Mouse (Mus musculus): Measurements from ENCODE around the gene Milr1. TPM values are rescaled to one million over a fixed set of nuclear protein-coding genes. Genes with fewer than 3 reads are reported as not detected.

The Milr1 gene
- polyA plus RNA-seq, 2 experiments, result 2.2 to 3.0 TPM

DNA sequence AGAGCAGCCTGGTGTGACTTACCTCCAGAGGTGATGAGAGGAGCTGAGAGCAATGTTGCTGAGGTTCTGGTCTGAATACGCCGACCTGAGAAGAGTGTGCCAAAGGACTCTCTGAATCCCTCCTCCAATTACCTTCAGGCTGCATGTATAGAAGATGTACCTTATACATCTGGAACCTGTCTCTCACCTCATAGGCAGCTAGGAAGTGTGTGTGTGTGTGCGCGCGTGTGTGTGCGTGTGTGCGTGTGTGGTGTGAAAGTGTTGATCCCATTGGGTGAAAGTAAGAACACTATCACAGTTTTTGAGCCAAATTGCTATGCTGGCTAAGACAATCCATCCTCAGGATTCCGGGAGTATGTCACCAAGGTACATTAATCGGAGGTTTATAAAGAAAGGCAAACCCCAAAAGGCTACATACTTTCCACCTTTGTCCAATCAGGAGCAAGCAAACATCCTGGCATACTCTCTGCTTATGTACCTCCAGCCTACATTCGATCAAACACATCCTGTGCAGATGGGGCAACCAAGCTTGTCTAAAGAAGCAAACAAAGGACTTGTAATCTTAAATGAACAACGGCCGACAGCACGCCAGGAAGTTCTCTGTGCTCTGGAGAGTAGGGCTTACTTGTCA lies 790 bp upstream of the Milr1 start, which contains the start of gene Pecam1:
Pecam1 (minus strand) TSS at position 508 of the 631 bp plus-strand sequence.
- Histone ChIP-seq H3K4me1 (replicated peaks; ENCODE audit: control insufficient read depth in 2 of 2, insufficient read depth in 2 of 2, low read length in 1 of 2) (peaks cover 0 to 9% of the 10 kb centered on the region in 2 experiments; a peak in 2 of 4 replicates), H3K9me3 (ENCODE audit: control insufficient read depth, low read length) (no peaks in the 10 kb centered on the region), H3K4me2 (ENCODE audit: low read depth) (peak within 1 kb of the TSS; percentile 31; the same call in 1 of the 2 replicates), H3K4me3 (ENCODE audit: insufficient read depth in 1 of 2, low read depth in 2 of 2, low read length in 2 of 2) (peak within 1 kb of the TSS in 1 of 2 experiments; percentile 35; a peak in 2 of 4 replicates), H3K27me3 (ENCODE audit: control insufficient read depth, insufficient read depth, low read length) (no peaks in the 10 kb centered on the region; the same call in 1 of the 2 replicates), H3K27ac (no peak within 1 kb of the TSS), H3K36me3 (replicated peaks; ENCODE audit: control insufficient read depth, insufficient read depth, low read depth) (no peaks in the 10 kb centered on the region), H3K9ac (replicated peaks) (no peak within 1 kb of the TSS)
- 44% methylated on average over 13 of the region's 13 CpGs for WGBS (ENCODE audit: insufficient replicate concordance)
- ATAC-seq (ENCODE audit: insufficient read depth) (no peak), DNase-seq (ENCODE audit: low read depth in 3 of 3, low spot score in 3 of 3) (no peak)
- TF ChIP-seq CTCF (IDR thresholded peaks at IDR 0.05; ENCODE audit: low read depth), result no peak
- no peak for TF ChIP-seq EP300 (IDR thresholded peaks at IDR 0.05; ENCODE audit: low read depth)

DNA sequence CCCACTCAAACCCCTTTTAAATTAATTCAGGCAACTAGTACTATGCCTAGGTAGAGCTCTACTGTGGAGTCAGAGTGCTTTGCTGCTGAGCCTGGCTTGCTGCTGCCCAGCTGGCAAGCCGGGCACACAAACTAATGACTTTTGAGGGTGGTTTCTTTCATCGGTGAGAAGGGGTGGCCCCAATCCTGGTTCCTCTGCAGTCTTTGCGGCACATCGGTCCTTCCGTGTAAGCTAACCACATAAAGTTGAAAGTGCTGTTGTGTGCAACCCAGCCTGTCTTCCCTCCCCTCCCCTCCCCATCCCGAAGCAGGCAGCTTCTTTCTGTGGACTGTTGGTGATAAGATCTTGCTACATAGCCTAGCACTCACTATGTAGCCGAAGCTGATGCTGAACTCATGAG lies 1.1 kb downstream of the Milr1 start:
- Histone ChIP-seq H3K36me3 (replicated peaks; ENCODE audit: control insufficient read depth, insufficient read depth, low read depth) (no peaks in the 10 kb centered on the region), H3K4me1 (replicated peaks; ENCODE audit: control insufficient read depth in 2 of 2, insufficient read depth in 2 of 2, low read length in 1 of 2) (peaks cover 0 to 9% of the 10 kb centered on the region in 2 experiments; a peak in 2 of 4 replicates), H3K27ac (no peak overlapping the region), H3K9me3 (ENCODE audit: control insufficient read depth, low read length) (no peaks in the 10 kb centered on the region), H3K9ac (replicated peaks) (no peak overlapping the region), H3K4me3 (ENCODE audit: insufficient read depth in 1 of 2, low read depth in 2 of 2, low read length in 2 of 2) (no peak overlapping the region; a peak in 1 of 4 replicates), H3K4me2 (ENCODE audit: low read depth) (peak overlapping the region; percentile 31; the same call in 1 of the 2 replicates), H3K27me3 (ENCODE audit: control insufficient read depth, insufficient read depth, low read length) (no peaks in the 10 kb centered on the region; the same call in 1 of the 2 replicates)
- DNase-seq (ENCODE audit: low read depth in 3 of 3, low spot score in 3 of 3) (no peak), ATAC-seq (ENCODE audit: insufficient read depth) (no peak)
- 14% methylated on average over 7 of the region's 7 CpGs for WGBS (ENCODE audit: insufficient replicate concordance)
- TF ChIP-seq CTCF (IDR thresholded peaks at IDR 0.05; ENCODE audit: low read depth) (no peak), EP300 (IDR thresholded peaks at IDR 0.05; ENCODE audit: low read depth) (no peak)

DNA sequence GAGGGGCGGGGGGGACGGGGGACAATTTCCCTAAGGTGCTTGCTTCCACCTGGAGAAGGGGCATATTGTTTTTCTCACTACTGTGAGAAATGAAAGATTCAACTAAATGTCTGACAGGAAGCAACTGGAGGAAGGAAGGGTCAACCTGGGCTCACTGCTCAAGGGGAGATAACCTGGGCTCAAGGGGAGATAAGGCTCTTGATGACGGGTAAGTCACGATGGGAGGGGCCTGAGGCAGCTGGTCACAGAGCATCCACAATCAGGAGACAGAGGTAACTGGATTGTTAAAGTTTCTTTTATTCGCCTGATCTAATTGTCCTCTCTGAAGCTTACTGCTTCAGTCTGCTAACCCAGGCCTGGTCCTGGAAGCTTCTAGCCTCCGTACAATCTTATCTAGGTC lies 2.3 kb downstream of the Milr1 start:
- 42% methylated on average over 6 of the region's 6 CpGs for WGBS (ENCODE audit: insufficient replicate concordance)
- Histone ChIP-seq H3K36me3 (replicated peaks; ENCODE audit: control insufficient read depth, insufficient read depth, low read depth) (no peaks in the 10 kb centered on the region), H3K4me3 (ENCODE audit: insufficient read depth in 1 of 2, low read depth in 2 of 2, low read length in 2 of 2) (no peak overlapping the region), H3K4me1 (replicated peaks; ENCODE audit: control insufficient read depth in 2 of 2, insufficient read depth in 2 of 2, low read length in 1 of 2) (peaks cover 0 to 11% of the 10 kb centered on the region in 2 experiments; a peak in 2 of 4 replicates), H3K9me3 (ENCODE audit: control insufficient read depth, low read length) (no peaks in the 10 kb centered on the region), H3K27ac (no peak overlapping the region), H3K9ac (replicated peaks) (no peak overlapping the region), H3K4me2 (ENCODE audit: low read depth) (no peak overlapping the region), H3K27me3 (ENCODE audit: control insufficient read depth, insufficient read depth, low read length) (no peaks in the 10 kb centered on the region; the same call in 1 of the 2 replicates)
- ATAC-seq (ENCODE audit: insufficient read depth) (no peak), DNase-seq (ENCODE audit: low read depth in 3 of 3, low spot score in 3 of 3) (no peak)
- no peak for TF ChIP-seq EP300 (IDR thresholded peaks at IDR 0.05; ENCODE audit: low read depth)
- TF ChIP-seq CTCF (IDR thresholded peaks at IDR 0.05; ENCODE audit: low read depth), result no peak

DNA sequence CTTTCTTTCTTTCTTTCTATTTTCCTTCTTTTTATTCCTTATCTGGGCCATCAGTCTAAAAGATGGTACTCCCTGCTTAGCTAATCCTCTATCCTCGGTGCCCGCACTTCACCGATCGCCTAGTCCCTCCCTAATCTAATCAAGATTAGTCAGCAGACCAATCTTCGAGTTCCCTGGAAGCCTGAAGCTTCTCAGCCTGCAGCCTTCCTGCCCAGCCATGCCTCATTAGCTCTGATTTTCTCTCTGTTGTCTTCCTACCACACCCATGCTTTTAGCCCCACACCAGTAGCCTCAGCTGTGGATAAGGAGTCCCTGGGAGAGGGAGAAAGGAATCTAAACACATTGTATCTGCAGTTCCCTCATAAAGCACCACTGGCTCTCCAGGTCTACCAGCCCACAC lies 4.6 kb downstream of the Milr1 start:
- Histone ChIP-seq H3K9ac (replicated peaks) (no peak overlapping the region), H3K4me1 (replicated peaks; ENCODE audit: control insufficient read depth in 2 of 2, insufficient read depth in 2 of 2, low read length in 1 of 2) (peaks cover 0 to 12% of the 10 kb centered on the region in 2 experiments; a peak in 2 of 4 replicates), H3K36me3 (replicated peaks; ENCODE audit: control insufficient read depth, insufficient read depth, low read depth) (no peaks in the 10 kb centered on the region), H3K9me3 (ENCODE audit: control insufficient read depth, low read length) (no peaks in the 10 kb centered on the region), H3K4me3 (ENCODE audit: insufficient read depth in 1 of 2, low read depth in 2 of 2, low read length in 2 of 2) (no peak overlapping the region), H3K27ac (no peak overlapping the region), H3K27me3 (ENCODE audit: control insufficient read depth, insufficient read depth, low read length) (no peaks in the 10 kb centered on the region; the same call in 1 of the 2 replicates), H3K4me2 (ENCODE audit: low read depth) (no peak overlapping the region)
- ATAC-seq (ENCODE audit: insufficient read depth) (no peak), DNase-seq (ENCODE audit: low read depth in 3 of 3, low spot score in 3 of 3) (no peak)
- 49% methylated on average over 5 of the region's 5 CpGs for WGBS (ENCODE audit: insufficient replicate concordance)
- no peak for TF ChIP-seq CTCF (IDR thresholded peaks at IDR 0.05; ENCODE audit: low read depth)
- TF ChIP-seq EP300 (IDR thresholded peaks at IDR 0.05; ENCODE audit: low read depth), result no peak

DNA sequence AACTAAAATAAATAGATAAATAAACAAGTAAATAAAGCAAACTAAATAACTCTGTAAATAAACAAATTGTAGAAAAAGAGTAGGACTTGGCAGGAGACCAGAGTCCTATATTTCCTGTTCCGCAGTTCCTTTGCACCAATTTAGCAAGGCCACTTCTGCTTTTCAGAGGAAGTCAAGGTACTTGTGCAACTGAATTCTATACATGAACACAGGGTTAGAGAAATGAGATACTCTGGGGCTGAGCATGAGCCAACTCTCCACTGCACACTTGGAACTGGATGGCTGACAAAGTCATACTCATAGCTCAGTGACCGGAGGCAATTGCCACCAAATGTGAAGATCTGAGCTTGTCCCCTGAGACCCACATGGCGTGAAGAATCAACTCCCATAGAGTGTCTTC lies 8.0 kb downstream of the Milr1 start:
- no peak overlapping the region for H3K4me3 ChIP-seq (ENCODE audit: insufficient read depth in 1 of 2, low read depth in 2 of 2, low read length in 2 of 2)
- H3K9ac ChIP-seq (replicated peaks), result no peak overlapping the region
- WGBS (ENCODE audit: insufficient replicate concordance), result 53% methylated on average over 3 of the region's 3 CpGs
- H3K4me1 ChIP-seq (replicated peaks; ENCODE audit: control insufficient read depth in 2 of 2, insufficient read depth in 2 of 2, low read length in 1 of 2), result peaks cover 0 to 16% of the 10 kb centered on the region in 2 experiments; a peak in 2 of 4 replicates
- no peak for TF ChIP-seq CTCF (IDR thresholded peaks at IDR 0.05; ENCODE audit: low read depth)
- no peak for TF ChIP-seq EP300 (IDR thresholded peaks at IDR 0.05; ENCODE audit: low read depth)
- ATAC-seq (ENCODE audit: insufficient read depth) (no peak), DNase-seq (ENCODE audit: low read depth in 3 of 3, low spot score in 3 of 3) (no peak)
- no peaks in the 10 kb centered on the region for H3K36me3 ChIP-seq (replicated peaks; ENCODE audit: control insufficient read depth, insufficient read depth, low read depth)
- H3K27ac ChIP-seq, result no peak overlapping the region
- no peak overlapping the region for H3K4me2 ChIP-seq (ENCODE audit: low read depth)
- H3K9me3 ChIP-seq (ENCODE audit: control insufficient read depth, low read length), result no peaks in the 10 kb centered on the region
- H3K27me3 ChIP-seq (ENCODE audit: control insufficient read depth, insufficient read depth, low read length), result no peaks in the 10 kb centered on the region
